Comparison of ENCODE assay signal across 18 mouse cellular contexts in genomic region chr2:166923971-166924370, GRCm38 (mm10).
"Had no signal": no experiment of that assay in that cellular context is flagged by ENCODE, and none has a peak within 500 bp of the region (broad histone marks: within the 10 kb centered on the region; RNA-seq: fewer than 3 reads in every experiment).

No protein-coding gene starts in this region.

- H3K9ac ChIP-seq: lung, embryonic 14.5 days; midbrain, embryonic 12.5 days; neural tube, embryonic 13.5 days; neural tube, embryonic 15.5 days had no signal

- H3K4me3 ChIP-seq: midbrain, embryonic 10.5 days; midbrain, embryonic 12.5 days; myocyte; neural tube, embryonic 13.5 days; neural tube, embryonic 15.5 days had no signal

- H3K4me1 ChIP-seq: midbrain, embryonic 10.5 days; midbrain, embryonic 12.5 days; neural tube, embryonic 13.5 days; neural tube, embryonic 15.5 days had no signal

- H3K27me3 ChIP-seq: midbrain, embryonic 12.5 days; neural tube, embryonic 13.5 days; neural tube, embryonic 15.5 days had no signal

- H3K27ac ChIP-seq: midbrain, embryonic 10.5 days; midbrain, embryonic 12.5 days; neural tube, embryonic 13.5 days; neural tube, embryonic 15.5 days had no signal

- DNase-seq: lung, embryonic 14.5 days; lung, postnatal 10 days; lung, postnatal 4 days; midbrain, embryonic 14.5 days; retina, postnatal 1 day; right cerebral cortex, adult 18-20 months; right cerebral cortex, postnatal 25 days; right cerebral cortex, postnatal 4 days; spleen, adult 18-20 months; thymus, adult 18-20 months; thymus, postnatal 25 days; thymus, postnatal 4 days had no signal

- H3K9me3 ChIP-seq: midbrain, embryonic 10.5 days; midbrain, embryonic 12.5 days; neural tube, embryonic 13.5 days; neural tube, embryonic 15.5 days had no signal

- ATAC-seq: midbrain, embryonic 16.5 days had no signal

- H3K4me2 ChIP-seq: lung, embryonic 14.5 days; midbrain, embryonic 12.5 days; neural tube, embryonic 13.5 days; neural tube, embryonic 15.5 days had no signal
